Mouse (Mus musculus) common myeloid progenitor, adult 5-6 weeks (primary cell): ENCODE results near the gene Olfr193. TPM values are rescaled to one million over a fixed set of nuclear protein-coding genes. Genes with fewer than 3 reads are reported as not detected.
"Not testable (repeated sequence)": the region's sequence is repeated elsewhere in the genome, so short reads cannot be mapped to it uniquely, and the experiment has no call there.

Experiments
- ATAC-seq: replicated peaks from 2 replicates; pipeline ENCODE4 v1.8.0; 2016; ENCODE audit warnings: low read depth, mild to moderate bottlenecking, moderate TSS enrichment, inconsistent platforms; ENCODE audit not compliant: poor library complexity, severe bottlenecking
- total RNA-seq: library from RNA; stranded (forward); fragments of 200-1000, 187-1606 nt; gene quantifications from 2 replicates; pipeline ENCODE4 v1.2.3, GENCODE M21; 2017

Olfr193 gene
- total RNA-seq = not detected in 2 replicates

GRCm38 (mm10) chr16:59111781-59112180, at the start of gene Olfr193:
Gene Olfr193 (minus strand): TSS chr16:59111881.
- no peak for ATAC-seq

GRCm38 (mm10) chr16:59151996-59152395, 40.3 kb upstream of the Olfr193 start:
- no peak for ATAC-seq

GRCm38 (mm10) chr16:59146746-59147145, 35.1 kb upstream of the Olfr193 start, which contains the start of gene Olfr195:
Gene Olfr195 (plus strand): TSS chr16:59147046.
- no peak for ATAC-seq

- no peak for ATAC-seq
Measured at GRCm38 (mm10) chr16:59141105-59141504, 29.4 kb upstream of the Olfr193 start.

GRCm38 (mm10) chr16:59130740-59131139, 19.1 kb upstream of the Olfr193 start:
- ATAC-seq = no peak

- ATAC-seq = no peak
Measured at GRCm38 (mm10) chr16:59120969-59121368, 9.3 kb upstream of the Olfr193 start, which contains the start of gene Olfr194. Gene Olfr194 (minus strand): TSS chr16:59121069.

GRCm38 (mm10) chr16:59108522-59108921, 3.2 kb downstream of the Olfr193 start:
- not testable (repeated sequence) for ATAC-seq

- ATAC-seq = no peak
Measured at GRCm38 (mm10) chr16:59105312-59105711, 6.4 kb downstream of the Olfr193 start.

GRCm38 (mm10) chr16:59089722-59090121, 22.0 kb downstream of the Olfr193 start, which contains the start of gene Olfr191:
Gene Olfr191 (minus strand): TSS chr16:59089822.
- ATAC-seq = not testable (repeated sequence)

GRCm38 (mm10) chr16:59081113-59081512, 30.6 kb downstream of the Olfr193 start:
- not testable (repeated sequence) for ATAC-seq

GRCm38 (mm10) chr16:59077905-59078304, 33.8 kb downstream of the Olfr193 start, which contains the start of gene Olfr190:
Gene Olfr190 (minus strand): TSS chr16:59078005.
- ATAC-seq = no peak

- ATAC-seq = no peak
Measured at GRCm38 (mm10) chr16:59073520-59073919, 38.2 kb downstream of the Olfr193 start.

- ATAC-seq = no peak
Measured at GRCm38 (mm10) chr16:59071755-59072154, 39.9 kb downstream of the Olfr193 start.

GRCm38 (mm10) chr16:59062411-59062810, 49.3 kb downstream of the Olfr193 start:
- not testable (repeated sequence) for ATAC-seq

Other genes starting within 250 kb of the Olfr193 start
- gene Olfr177, start 237.1 kb downstream of the Olfr193 start, total RNA-seq = not detected in 2 replicates
- gene Olfr178, start 219.8 kb downstream of the Olfr193 start, total RNA-seq = not detected in 2 replicates
- gene Olfr181, start 183.1 kb downstream of the Olfr193 start, total RNA-seq = not detected in 2 replicates
- not detected in 2 replicates for gene Olfr180, start 182.5 kb downstream of the Olfr193 start, total RNA-seq
- not detected in 2 replicates for gene Olfr183, start 116.5 kb downstream of the Olfr193 start, total RNA-seq
- gene Olfr186, start 81.6 kb downstream of the Olfr193 start, total RNA-seq = not detected in 2 replicates
- not detected in 2 replicates for gene Olfr187, start 72.1 kb downstream of the Olfr193 start, total RNA-seq
- gene Olfr190, start 33.9 kb downstream of the Olfr193 start, total RNA-seq = not detected in 2 replicates
- gene Olfr191, start 22.1 kb downstream of the Olfr193 start, total RNA-seq = not detected in 2 replicates
- not detected in 2 replicates for gene Olfr194, start 9.2 kb upstream of the Olfr193 start, total RNA-seq
- gene Olfr195, start 35.2 kb upstream of the Olfr193 start, total RNA-seq = not detected in 2 replicates
- gene Olfr196, start 58.6 kb upstream of the Olfr193 start, total RNA-seq = not detected in 2 replicates
- gene Olfr198, start 91.7 kb upstream of the Olfr193 start, total RNA-seq = not detected in 2 replicates
- gene Olfr199, start 107.9 kb upstream of the Olfr193 start, total RNA-seq = not detected in 2 replicates
- gene Olfr201, start 160.8 kb upstream of the Olfr193 start, total RNA-seq = not detected in 2 replicates
- gene Olfr202, start 174.9 kb upstream of the Olfr193 start, total RNA-seq = not detected in 2 replicates
- not detected in 2 replicates for gene Olfr203, start 187.0 kb upstream of the Olfr193 start, total RNA-seq
- not detected in 2 replicates for gene Olfr204, start 206.4 kb upstream of the Olfr193 start, total RNA-seq
- not detected in 2 replicates for gene Olfr205, start 219.3 kb upstream of the Olfr193 start, total RNA-seq
- gene Olfr206, start 237.4 kb upstream of the Olfr193 start, total RNA-seq = not detected in 2 replicates